Mouse (Mus musculus) adipocyte (in vitro differentiated cells): ENCODE measurements at regions not wholly inside any gene's neighbourhood (a gene's known extent, or its start where the extent isn't known, plus 50 kb on each side); places are given as distances from the start of the nearest gene placed in this dataset.

Experiments used
- DNase-seq: peaks from one replicate; pipeline ENCODE4 v3.0.0-alpha.2; 2016; ENCODE audit warnings: low spot score

DNA sequence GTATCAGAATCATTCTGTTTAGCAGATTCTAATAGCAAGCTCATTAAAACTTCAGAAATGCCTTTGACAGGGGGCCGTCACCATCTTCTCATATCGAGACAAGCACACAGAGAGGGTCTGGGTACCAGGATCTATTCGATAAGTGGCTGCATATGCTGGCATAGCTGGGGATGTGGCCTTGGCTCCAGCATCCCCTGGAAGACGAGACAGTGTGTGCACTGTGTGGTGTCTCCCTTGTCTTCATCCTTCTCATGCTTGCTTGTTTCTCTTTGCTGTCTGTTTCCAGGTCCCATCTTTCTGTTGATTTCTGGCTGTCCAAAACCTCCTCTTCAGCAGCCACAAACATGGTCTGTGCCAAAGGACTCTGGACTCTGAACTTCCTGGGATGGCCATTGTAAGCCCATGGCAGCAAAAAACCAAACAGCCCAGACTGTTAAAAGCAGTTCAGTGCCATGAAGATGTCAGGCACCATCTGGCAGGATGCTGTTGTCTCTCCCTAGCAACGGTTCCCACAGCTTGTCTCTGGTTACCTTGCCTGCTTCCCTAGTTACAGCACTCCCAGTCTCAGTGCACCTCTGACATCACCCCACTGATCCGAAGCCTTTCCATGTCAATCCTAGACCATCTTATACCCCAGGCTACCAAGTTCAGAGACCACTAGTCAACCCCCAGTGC is 56.5 kb downstream of the Kctd12 start:
- DNase-seq, result no peak

DNA sequence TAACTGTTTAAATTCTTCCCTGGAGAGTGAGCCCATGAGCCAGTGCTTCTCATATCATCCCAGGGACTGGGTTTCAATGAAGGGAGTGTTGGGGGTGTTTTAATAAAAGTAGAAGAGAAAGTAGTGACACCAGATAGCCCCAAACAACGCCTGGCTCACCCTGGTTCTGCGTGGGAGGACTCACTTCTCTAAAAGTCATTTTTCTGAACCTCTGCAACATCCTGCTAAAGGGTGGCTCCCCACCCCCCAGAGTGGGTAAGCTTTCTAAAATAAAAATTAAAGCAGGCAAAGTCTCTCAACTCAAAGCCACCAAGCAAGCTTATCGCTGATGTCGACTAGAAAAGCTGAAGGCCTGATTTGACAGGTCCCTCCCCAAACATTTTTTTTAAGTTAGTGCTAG is 57.8 kb downstream of the Kctd12 start:
- no peak for DNase-seq

DNA sequence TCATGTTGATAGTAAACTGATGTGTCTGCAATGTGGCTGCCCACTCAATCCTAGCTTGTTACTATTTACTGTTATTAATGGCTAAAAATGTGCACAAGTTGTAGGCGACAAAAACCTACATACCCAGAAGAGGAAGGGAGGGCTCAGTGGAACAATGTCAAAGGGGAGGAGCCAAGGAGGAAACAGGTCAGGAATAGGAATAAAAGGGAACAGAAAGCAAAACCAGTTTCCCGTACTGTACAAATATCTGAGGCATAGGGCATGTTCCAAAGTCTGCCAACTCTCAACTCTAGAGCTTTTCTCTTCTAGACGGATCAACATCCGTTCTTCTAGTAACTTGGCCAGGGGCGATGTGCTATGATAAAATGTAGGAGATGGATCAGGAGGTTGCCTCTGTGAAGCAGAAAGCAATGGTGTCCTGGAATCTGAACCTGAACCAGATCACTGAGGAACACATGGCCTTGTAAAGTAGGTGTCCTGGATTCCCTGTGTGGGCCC is 59.9 kb downstream of the Kctd12 start:
- no peak for DNase-seq

DNA sequence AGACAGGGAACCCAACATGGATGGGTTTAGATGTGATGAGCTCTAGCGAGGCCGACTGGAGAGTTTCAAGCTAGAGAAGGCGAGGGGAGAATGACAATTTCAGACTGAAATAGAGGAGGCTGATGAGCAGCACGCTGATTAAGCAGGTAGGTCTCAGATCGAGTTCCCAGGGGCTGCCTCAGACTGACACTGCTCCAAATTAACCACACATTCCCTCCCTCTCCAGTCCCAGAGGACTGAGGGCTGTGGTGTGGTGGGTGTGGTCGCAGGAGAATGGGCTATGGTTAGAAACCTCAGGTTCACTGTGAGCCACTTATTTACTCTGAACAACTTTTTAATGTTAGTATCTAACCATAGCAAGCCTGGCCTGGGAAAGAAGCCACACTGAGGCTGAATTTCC is 62.0 kb downstream of the Kctd12 start:
- DNase-seq, result no peak

DNA sequence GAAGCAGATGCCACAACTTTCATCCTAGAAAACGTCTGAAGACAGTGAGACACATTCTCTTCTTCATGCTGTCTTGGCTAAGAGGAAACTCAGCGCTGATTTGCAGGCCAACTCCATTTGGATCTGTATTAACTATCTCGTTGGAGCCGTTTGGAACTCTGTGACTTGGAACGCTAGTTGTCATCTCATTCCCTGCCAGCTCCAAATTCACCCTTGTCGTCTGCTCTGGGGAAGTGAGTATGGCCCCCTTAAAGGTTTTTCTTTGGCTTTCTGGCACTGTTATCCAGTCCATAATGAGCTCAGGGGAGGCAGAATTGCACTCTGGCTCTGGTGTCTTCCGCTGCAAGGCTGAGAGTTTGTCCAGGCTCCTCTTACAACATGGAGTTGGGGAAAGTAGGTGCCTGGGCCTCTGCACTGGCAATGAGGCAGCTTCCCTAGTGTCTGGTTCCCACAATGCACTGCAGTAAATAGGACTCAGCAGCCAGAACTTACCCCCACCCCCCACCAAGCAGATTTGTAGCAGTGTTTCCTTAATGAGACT is 63.1 kb downstream of the Kctd12 start:
- DNase-seq, result no peak

DNA sequence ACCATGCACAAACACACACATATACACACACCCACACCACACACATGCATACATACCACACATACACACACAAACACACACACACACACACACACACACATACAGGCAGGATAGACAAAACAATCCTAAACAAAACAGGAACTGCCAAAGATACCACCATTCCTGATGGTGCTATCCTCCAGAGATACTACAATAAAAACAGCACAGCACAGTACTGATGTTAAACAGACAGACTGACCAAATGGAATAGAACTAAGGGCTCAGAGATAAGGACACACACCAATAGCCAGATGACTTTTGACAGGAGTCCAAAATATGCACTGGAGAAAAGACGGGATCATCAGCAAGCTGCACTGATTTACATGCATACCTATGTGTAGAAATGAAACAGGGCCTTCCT is 64.5 kb downstream of the Kctd12 start:
- DNase-seq, result no peak

DNA sequence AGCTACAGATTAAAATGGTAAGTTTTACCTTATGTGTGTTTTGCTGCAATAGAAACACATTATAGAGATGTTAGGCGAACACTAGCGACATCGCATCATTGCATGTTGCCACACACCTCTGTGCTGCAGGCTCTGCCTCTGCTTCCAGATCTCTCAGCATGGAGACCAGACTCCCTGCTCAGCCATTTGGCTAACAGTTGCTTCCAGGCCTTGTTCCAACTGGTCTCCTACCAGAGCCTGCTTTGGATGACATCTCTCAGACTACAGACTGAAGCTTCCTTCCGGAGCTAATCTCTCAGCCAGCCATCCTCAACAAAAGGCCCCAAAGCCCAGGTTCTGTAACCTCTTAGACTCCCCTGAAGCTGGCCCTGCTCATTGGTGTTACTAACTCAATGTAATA is 66.5 kb downstream of the Kctd12 start:
- no peak for DNase-seq

DNA sequence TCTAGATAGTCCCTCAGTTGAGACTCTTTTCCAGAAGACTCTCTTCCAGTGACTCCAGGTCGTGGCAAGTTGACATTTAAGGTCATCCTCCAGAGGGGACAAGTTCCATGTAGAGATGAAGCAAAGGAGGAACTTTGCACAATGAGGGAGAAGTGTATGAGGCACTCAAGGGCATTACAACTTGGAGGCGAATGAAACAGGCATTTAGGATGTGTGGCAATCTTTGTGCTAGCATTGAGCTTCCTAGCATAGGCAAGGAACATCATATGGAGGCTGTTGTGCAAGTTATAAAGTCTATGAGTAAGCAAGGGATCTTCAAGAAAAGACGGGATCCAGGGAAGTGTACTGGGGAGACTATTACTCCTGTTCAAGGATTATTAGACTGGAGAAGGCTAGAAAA is 70.9 kb downstream of the Kctd12 start:
- no peak for DNase-seq

DNA sequence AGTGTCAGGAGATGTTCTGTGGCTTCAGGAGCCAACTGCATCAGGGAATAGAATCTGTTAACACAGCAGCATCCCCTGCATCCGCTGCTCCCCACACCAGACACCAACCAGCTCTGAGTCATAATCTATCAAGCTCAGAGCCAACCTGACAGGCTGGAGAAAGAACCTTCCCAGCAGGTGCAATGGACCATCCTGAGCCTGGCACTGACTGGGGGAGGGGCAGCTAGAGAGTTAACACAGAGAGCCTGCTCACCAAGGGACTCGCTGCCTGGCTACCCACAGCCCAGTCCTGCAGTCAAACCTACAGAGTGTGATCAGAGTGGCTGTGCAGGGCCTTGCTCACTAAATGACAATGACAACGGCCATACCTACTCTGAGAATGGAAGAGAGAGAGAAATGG is 73.4 kb downstream of the Kctd12 start:
- no peak for DNase-seq

DNA sequence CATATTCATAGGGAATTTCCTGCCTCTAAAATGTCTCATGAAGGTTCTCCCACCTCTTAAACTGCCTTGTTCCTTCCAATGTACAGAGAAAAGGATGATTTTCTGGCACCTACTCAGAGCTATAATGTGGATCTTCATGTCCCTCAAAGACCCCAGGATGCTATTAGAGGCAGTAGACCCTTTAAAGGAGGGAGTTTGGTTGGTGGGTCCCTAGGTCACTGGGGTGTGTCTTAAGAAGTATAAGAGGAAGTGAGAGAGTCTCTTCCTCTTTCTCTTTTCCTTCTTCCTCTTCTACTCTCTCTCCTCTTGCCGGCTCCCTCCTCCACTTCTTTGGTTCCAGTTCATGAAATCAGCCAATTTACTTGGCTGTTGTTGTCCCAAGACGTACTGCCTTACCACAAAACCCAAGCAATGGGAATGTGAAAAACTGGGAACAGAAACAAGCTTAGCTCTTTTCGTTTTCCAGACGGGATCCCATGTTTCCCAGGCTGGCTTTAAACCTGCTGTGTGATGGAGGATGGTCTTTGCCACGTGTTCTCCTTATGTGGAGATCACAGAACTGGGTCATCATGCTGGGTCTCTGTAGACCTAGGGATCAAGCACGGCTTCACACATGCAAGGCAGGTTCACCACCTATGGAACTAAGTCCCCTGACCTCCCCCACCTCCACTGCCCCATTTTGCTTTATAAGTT is 74.9 kb downstream of the Kctd12 start:
- no peak for DNase-seq

DNA sequence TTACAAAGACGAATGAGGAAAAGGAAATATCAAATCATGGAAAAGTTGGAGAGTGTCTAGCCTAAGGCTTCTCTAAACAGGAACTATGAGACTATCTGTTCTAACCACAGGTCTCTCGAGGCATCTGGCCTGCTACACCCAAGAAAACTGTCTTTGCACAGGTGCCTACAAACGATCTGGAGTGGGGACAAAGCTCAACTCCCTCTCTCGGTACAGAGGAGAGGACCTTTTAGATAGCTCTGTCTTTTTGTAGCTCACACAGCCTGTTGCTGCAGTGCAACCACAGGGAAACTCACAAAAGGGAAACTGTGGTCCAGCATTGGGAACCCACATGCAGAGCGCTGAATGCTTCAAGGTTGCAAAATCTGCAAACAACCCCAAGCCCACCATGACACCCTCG is 75.6 kb downstream of the Kctd12 start:
- DNase-seq, result no peak

DNA sequence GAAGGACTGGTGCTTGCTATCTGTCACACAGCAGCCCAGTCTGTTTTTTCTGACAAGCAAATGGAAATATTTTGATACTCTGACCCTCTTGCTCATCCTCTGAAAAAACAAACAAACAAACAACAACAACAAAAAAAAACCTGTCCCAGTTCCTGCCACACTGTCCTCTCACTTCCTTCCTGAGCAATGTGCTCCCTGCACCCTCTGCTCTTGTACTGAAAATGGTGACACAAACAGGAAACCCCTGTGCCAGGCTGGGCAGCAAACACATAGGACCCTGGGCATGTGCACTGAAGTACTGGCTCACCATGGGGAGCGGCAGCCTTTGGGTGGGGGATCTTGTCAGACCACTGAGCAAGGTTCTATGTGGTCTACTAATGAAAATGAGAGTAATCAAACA is 76.2 kb downstream of the Kctd12 start:
- no peak for DNase-seq

DNA sequence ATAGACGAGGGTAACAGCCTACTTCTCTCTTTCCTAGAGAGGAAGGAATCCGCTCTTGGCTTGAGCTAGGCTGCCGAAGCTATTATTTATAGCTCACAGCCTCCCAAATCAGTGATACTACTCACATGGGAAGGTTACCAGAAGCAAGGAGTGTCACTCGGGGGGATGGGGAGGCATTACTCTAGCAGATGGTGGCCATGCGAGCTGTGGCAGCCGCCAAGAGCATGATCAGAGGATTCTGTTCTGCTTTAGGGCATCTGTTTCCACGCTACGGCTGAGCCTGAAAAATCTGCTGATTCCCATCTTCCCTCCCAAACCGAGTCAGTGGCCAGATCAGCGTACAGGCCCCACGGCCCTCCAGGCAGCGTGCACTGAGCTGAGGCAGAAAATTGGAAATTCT is 79.5 kb downstream of the Kctd12 start:
- DNase-seq, result no peak

DNA sequence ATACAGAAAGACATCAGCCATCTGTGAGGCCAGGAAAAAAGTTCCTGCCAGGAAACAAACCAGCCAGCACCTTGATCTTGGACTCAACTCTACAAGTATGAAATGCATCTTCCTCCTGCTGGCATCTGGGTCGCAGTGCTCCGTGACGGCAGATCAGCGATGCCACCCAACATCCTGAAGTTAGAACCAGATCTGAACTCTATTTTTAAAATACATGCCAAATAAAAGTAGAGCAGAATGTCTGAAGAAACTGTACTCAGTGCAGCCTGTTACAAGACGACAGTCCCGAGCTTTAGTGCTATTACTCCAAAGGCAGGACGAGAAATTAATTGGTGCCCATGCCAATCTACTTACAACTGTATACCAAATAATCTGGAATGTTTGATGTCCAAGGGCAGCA is 80.2 kb downstream of the Kctd12 start:
- DNase-seq, result no peak

DNA sequence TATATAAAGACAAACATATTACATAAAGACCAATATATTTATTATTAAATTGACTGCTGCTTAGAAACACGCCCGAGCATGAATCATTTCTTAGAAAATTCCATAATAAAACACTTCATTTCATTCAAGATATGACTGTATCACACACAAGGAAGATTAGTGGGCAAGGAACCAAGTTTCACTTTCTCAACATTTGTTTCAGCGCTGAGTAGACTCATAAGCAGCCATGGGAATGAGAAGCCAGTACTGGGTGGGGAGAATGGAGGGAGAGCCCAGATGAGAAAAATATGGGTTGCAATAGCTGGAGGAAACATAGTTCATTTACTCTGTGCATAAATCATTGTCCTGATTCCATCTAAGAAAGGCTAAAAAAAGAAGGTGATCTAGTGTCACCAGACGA is 84.0 kb downstream of the Kctd12 start:
- peak; percentile 18 for DNase-seq

DNA sequence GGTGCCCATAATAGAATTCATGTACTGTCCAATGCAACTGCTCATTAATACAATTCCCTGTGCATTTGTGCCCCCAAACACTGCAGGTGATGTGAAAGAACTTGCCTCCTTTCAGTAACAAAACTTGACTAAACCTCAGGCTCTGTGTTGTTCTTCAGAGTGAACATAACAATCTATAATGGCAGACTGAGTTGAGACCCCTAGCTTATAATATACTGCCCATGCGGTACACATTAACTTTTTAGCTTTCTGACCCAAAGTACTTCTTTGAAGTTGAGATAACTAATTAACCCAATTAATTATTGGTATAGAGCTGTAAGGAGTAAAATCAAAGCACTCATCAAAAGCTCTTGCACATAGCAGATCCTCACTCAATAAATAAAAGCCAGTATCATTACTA is 85.4 kb downstream of the Kctd12 start:
- no peak for DNase-seq

DNA sequence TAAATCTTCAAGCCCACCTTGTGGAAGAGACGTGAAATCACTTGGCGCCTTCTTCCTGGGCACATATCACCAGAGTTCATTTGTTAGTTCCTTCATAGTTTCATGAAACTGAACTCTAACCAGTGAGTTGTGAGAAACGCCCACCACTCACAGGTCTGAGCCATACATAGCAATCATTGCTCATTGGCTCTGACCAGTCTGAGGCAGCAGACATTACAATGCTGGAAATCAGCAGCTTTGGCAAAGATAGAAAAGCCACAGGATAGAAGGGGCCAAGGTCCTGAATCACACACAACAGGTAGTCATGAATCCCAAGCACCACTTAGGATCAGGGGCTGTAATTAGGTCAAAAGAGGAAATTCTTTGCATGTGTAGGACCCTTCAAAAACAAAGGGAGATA is 85.9 kb downstream of the Kctd12 start:
- DNase-seq, result no peak

DNA sequence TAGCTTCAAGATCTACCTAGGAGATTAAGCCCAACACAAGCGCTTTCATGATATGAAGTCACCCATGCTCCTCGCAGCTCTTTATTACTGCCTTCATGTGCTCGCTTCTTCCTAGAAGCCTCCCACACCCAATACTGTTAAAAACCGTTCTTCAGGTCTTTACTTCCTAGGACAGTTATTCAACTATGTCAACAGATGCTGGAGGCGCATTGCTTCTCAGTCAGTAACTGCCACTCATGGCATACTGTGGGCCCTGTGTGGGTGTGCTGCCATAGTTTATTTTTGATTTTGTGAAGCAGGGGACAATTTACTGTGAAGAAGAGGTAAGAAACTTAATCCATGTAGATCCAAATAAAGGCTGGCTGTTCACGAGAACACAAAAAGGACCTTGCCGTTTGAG is 89.2 kb downstream of the Kctd12 start:
- DNase-seq, result no peak

DNA sequence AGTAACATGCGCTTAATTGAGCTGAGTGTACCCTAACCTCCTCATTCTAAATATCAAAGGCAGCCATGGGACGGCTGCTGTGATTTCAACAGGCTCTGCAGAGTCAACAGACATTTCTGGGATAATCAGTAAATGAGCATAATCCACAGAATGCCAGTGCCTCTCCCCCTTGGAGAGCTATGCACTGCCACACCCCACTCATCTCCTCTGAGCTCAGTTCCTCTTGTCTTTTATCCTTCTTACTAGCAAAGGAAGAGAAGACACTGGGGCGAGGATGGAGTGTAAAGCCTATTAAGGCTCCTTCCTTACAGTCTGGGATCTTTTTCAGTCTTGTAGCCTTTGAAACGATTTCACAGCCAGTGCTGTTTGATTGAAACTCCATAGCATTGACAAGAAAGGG is 90.9 kb downstream of the Kctd12 start:
- no peak for DNase-seq

DNA sequence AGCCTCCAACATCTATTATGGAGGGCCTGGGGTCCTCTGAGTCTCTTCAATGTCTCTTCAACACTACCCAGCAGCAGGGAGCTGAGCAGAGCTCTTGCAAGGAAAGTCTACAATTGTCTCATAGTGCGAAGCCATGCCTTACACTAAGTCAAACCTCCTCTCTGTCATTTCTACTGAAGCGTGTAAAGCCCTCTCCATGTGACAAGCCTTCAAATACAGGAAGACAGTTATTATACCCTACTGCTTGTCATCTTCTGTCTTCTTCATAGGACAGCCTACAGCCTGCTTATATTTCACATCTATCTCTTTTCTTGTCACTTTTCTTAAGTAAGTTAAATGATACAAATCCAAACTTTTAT is 97.2 kb downstream of the Kctd12 start:
- no peak for DNase-seq

DNA sequence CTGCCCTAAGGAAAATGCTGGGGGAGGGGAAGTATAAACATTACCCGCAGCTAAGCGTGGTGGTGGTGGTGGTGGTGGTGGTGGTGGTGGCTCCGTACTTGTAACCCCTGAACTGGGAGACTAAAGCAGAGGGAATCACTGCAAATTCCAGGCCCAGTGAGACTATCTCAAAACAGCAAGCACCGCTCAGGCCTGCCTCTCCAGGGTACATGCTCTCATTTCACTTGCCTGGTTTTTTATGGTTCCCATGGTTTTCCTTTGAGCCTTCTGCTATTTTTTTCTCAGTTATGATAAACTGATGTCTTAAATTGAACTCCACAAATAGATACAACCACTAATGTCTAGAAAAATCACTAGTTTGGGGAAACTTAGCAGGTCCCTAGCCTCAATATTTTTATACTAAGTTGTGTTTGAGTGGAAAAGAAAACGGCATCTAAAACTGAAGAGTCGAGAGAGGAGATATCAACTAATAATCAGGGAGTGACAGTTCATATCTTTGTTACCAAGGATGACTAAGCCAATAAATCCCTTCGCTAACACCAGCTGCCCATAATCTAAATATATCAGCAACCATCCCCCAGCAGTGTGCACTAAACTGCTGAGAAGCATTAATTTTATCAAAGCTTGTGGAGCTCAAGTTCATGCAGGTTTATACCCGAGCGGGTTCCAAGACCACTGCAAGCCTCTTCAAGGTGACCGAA is 97.7 kb downstream of the Kctd12 start:
- DNase-seq, result no peak

DNA sequence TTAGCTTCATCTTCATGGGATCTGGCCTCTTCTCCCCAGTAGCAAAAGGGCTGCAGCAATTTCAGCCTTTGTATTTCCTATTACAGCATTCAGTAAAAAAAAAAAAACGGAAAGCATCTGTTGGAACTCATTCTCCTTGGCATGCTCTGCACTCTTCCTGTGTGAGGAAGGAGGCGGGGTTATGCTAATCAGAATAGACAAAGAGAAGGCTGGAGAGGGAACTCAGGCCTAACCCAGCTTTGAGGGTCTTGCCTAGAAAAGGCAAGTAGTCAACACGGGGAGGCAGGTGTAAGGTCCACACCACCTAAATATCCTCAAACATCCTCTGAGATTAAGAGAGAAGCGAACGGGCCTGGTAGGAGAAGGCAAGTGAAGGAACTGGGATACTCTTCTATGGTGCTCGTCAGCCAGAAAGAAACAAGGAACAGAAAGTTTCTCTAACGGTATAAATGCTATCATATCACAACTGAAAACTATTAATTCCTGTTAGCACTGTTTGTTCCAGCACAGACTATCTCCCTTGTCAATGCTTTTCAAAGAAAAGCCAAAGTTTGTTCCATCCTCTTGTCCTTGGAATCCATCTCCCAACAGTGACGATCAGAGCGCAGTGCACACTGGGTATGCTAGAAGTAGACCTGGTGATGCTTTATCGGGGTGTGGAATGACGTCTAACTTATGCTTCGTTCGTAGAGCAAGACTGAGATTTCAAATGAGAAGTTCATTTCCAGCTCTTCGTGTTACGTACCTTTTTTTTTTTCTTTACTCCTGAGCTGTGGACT is 98.9 kb downstream of the Kctd12 start:
- DNase-seq, result no peak
